In the genomic region with DNA sequence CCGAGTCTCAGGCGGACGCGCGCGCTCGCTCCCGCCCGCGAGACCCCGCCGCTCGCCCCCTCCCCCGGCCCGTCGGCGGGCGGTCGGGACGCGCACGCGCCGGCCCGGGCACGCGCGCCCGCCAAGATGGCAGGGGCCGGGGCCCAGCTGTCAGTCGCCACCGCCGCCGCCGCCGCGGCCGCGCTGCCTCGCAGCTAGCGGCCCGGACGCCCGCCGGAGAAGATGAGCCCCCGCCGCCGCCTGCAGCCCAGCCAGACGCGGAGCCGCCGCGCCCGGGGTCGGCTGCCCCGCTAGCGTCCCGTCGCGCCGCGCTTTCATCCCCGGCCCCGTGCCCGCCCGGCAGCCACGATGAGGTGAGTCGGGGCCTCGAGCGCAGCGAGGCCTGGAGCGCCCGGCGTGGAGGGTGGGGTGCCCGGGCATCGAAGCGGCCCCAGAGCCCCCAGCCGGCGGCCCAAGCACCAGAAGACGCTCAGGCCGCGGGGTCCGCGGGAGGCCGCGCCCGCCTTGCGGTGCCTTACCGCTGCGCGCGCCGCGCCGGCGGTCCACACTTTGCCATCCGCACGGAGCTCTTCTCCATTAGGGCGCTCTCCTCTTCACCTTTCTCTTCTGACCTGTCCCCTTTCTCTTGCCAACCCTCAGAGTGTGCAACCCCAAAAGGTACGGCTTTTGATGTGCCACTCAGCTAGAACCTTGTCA, we compare ENCODE assay signal across 8 mouse cellular contexts. TPM values are rescaled to one million over a fixed set of nuclear protein-coding genes. Genes with fewer than 3 reads are reported as not detected.
DNase-seq lines count a peak whose midpoint lies in the region; ATAC-seq and TF ChIP-seq lines count a peak whose summit lies in the region.

No protein-coding gene starts in this region.

- intact Hi-C loops in heart, adult 2 months (cut with DNase I) = loop anchor here (2.0 to 10.0 kb wide), 4 partner anchors 102 to 330 kb away; partner anchors contain the start of gene Eml1

- peak overlapping the region; percentile 88 for H3K4me2 ChIP-seq in heart, embryonic 13.5 days
- H3K4me2 ChIP-seq in limb, embryonic 15.5 days = peak overlapping the region; percentile 64
- peak overlapping the region; percentile 78 for H3K4me2 ChIP-seq in neural tube, embryonic 14.5 days (ENCODE audit: low read depth, low read length)

- DNase-seq in heart, adult 2 months = peak; percentile 67
- DNase-seq in heart, adult 8-10 months (ENCODE audit: low spot score) = no peak
- DNase-seq in CD4-positive helper T cell, adult 2 months (ENCODE audit: low read depth, low spot score) = peak; percentile 14
- DNase-seq in cerebellum, adult 11-12 months = peak; percentile 44
- DNase-seq in frontal cortex, postnatal 25 days (ENCODE audit: low spot score in 2 of 2) = no peak

- WGBS in heart, adult 2 months = under 1% methylated on average over 95 of the region's 100 CpGs
- under 1% methylated on average over 77 of the region's 100 CpGs for WGBS in heart, embryonic 13.5 days
- WGBS in limb, embryonic 15.5 days = under 1% methylated on average over 57 of the region's 100 CpGs
- WGBS in neural tube, embryonic 14.5 days = under 1% methylated on average over 65 of the region's 100 CpGs

- no peak for TF ChIP-seq POLR2A in heart, adult 2 months (IDR thresholded peaks at IDR 0.05; ENCODE audit: insufficient read depth, low read depth, low read length)

- H3K9ac ChIP-seq in heart, adult 2 months (ENCODE audit: low read depth, low read length) = peak overlapping the region; percentile 96
- peak overlapping the region; percentile 98 for H3K9ac ChIP-seq in heart, embryonic 13.5 days
- peak overlapping the region; percentile 94 for H3K9ac ChIP-seq in limb, embryonic 15.5 days
- H3K9ac ChIP-seq in neural tube, embryonic 14.5 days (replicated peaks; ENCODE audit: low read depth, low read length) = peak overlapping the region; percentile 100

- H3K27me3 ChIP-seq in heart, adult 2 months (ENCODE audit: control insufficient read depth, insufficient read depth, low read length) = no peaks in the 10 kb centered on the region
- H3K27me3 ChIP-seq in heart, embryonic 13.5 days (replicated peaks) = no peaks in the 10 kb centered on the region
- no peaks in the 10 kb centered on the region for H3K27me3 ChIP-seq in limb, embryonic 15.5 days
- no peaks in the 10 kb centered on the region for H3K27me3 ChIP-seq in neural tube, embryonic 14.5 days (ENCODE audit: control insufficient read depth, insufficient read depth, low read length)

- no peaks in the 10 kb centered on the region for H3K9me3 ChIP-seq in heart, embryonic 13.5 days
- no peaks in the 10 kb centered on the region for H3K9me3 ChIP-seq in limb, embryonic 15.5 days
- no peaks in the 10 kb centered on the region for H3K9me3 ChIP-seq in neural tube, embryonic 14.5 days (ENCODE audit: control insufficient read depth, low read length)

- peaks cover 3% of the 10 kb centered on the region for H3K4me1 ChIP-seq in heart, adult 2 months (ENCODE audit: control insufficient read depth, insufficient read depth, low read length)
- peaks cover 53% of the 10 kb centered on the region for H3K4me1 ChIP-seq in heart, embryonic 13.5 days
- peaks cover 36% of the 10 kb centered on the region for H3K4me1 ChIP-seq in limb, embryonic 15.5 days
- peaks cover 26% of the 10 kb centered on the region for H3K4me1 ChIP-seq in neural tube, embryonic 14.5 days (ENCODE audit: control insufficient read depth, insufficient read depth, low read length)

- TF ChIP-seq CTCF in heart, adult 2 months (IDR thresholded peaks at IDR 0.05) = peak; percentile 10; the same call in 1 of the 2 replicates

- 0 out of 2 replicates have a peak, but pooled peaks cover 2% of the 10 kb centered on the region for H3K79me2 ChIP-seq in heart, adult 2 months (replicated peaks; ENCODE audit: control insufficient read depth, insufficient read depth, low read length)

- H3K36me3 ChIP-seq in heart, adult 2 months (ENCODE audit: control insufficient read depth, insufficient read depth, low read length) = no peaks in the 10 kb centered on the region; the same call in 1 of the 2 replicates
- H3K36me3 ChIP-seq in heart, embryonic 13.5 days = no peaks in the 10 kb centered on the region
- H3K36me3 ChIP-seq in limb, embryonic 15.5 days = no peaks in the 10 kb centered on the region
- H3K36me3 ChIP-seq in neural tube, embryonic 14.5 days (ENCODE audit: control insufficient read depth, insufficient read depth, low read length) = no peaks in the 10 kb centered on the region

- TF ChIP-seq EP300 in heart, adult 2 months (IDR thresholded peaks at IDR 0.05; ENCODE audit: insufficient read depth, low read depth, low read length) = no peak

- peak; percentile 39; the same call in 1 of the 2 replicates for ATAC-seq in heart, embryonic 13.5 days (ENCODE audit: extremely low read depth, insufficient number of reproducible peaks, low FRiP score, low TSS enrichment)
- ATAC-seq in limb, embryonic 15.5 days (ENCODE audit: insufficient number of reproducible peaks, low FRiP score, low TSS enrichment, low read depth) = peak; percentile 74
- ATAC-seq in neural tube, embryonic 14.5 days (ENCODE audit: low read depth) = peak; percentile 62

- H3K4me3 ChIP-seq in heart, adult 2 months = peak overlapping the region; percentile 87
- peak overlapping the region; percentile 98 for H3K4me3 ChIP-seq in heart, embryonic 13.5 days
- peak overlapping the region; percentile 93 for H3K4me3 ChIP-seq in limb, embryonic 15.5 days
- peak overlapping the region; percentile 93 for H3K4me3 ChIP-seq in neural tube, embryonic 14.5 days (ENCODE audit: low read depth, low read length)

- peak overlapping the region; percentile 75 for H3K27ac ChIP-seq in heart, adult 2 months
- peak overlapping the region; percentile 83 for H3K27ac ChIP-seq in heart, embryonic 13.5 days (replicated peaks)
- H3K27ac ChIP-seq in limb, embryonic 15.5 days = peak overlapping the region; percentile 92
- H3K27ac ChIP-seq in neural tube, embryonic 14.5 days (ENCODE audit: low read depth, low read length) = peak overlapping the region; percentile 95

RNA-seq across cellular contexts. Expression of gene Evl, which starts 0.5 kb away (rescaled TPM):
- 10 to 100 TPM; 36.4 to 40.6 TPM for total RNA-seq in heart, adult 2 months (2021)
- 34.8 and 44.0 TPM in 2 replicates for polyA plus RNA-seq in heart, adult 2 months (2012; rRNA removed)
- total RNA-seq in heart, adult 8-10 months (2022) = 10 to 100 TPM; 29.0 to 41.2 (median 32.4) TPM
- polyA plus RNA-seq in heart, embryonic 13.5 days (2015; fragmentation: Nextera tagmentation; extraction: Ambion mirVana) = 30.6 and 36.1 TPM in 2 replicates
- polyA plus RNA-seq in limb, embryonic 15.5 days (2015; fragmentation: Nextera tagmentation; extraction: Ambion mirVana) = 39.8 and 49.5 TPM in 2 replicates
- 252 and 265 TPM in 2 replicates for polyA plus RNA-seq in neural tube, embryonic 14.5 days (2014; fragmentation: Nextera tagmentation; extraction: Ambion mirVana)

Comparison
In these comparisons a context has a peak if more than half of its experiments do, and no peak if none do; other contexts are left out.
1. DNase-seq: peak in heart, adult 2 months (2 of 2), CD4-positive helper T cell, adult 2 months (single experiment) and cerebellum, adult 11-12 months (single experiment); none in heart, adult 8-10 months (single experiment) and frontal cortex, postnatal 25 days (0 of 2).
2. Peak in every context shown above with its lines, with median percentiles within 50 percentile points of each other: H3K27ac ChIP-seq, H3K4me3 ChIP-seq, H3K9ac ChIP-seq, ATAC-seq and H3K4me2 ChIP-seq.